ENCODE assay signal across 16 mouse cellular contexts in the genomic region with DNA sequence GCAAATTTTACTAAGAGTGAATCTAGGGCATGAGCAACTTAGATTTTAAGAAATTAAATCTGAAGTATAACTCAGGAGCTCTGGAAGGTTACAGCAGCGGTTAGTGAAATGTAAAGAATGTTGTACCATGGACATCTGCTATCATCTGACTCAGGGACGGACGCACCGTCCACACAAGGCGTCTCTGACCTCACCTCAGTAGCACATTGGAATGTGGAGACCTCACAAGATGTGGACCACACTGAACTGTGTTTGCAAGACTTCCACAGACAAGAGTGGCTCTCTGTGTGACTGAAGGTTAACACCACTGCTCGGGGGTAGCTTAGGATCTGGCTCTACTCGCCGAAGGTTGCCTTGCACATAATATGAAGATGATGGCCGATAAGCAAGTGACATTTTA.
DNase-seq lines count a peak whose midpoint lies in the region; ATAC-seq and TF ChIP-seq lines count a peak whose summit lies in the region.
"Had no signal": no experiment of that assay in that cellular context is flagged by ENCODE, and none has a peak within 500 bp of the region (broad histone marks: within the 10 kb centered on the region; RNA-seq: fewer than 3 reads in every experiment).

No protein-coding gene starts in this region.

- DNase-seq in heart, adult 2 months = no peak
- no peak for DNase-seq in heart, adult 9 months (ENCODE audit: low spot score in 2 of 2)
- no peak for DNase-seq in kidney, adult 2 months
- no peak for DNase-seq in neural tube, embryonic 10.5 days (ENCODE audit: extremely low spot score, low spot score)
- no peak for DNase-seq in urinary bladder, postnatal 14 days (ENCODE audit: low spot score)
- DNase-seq: forebrain, postnatal 0 days had no signal

- H3K36me3 ChIP-seq in heart, adult 2 months (ENCODE audit: control insufficient read depth, insufficient read depth, low read length) = no peaks in the 10 kb centered on the region; the same call in 1 of the 2 replicates
- 0 out of 2 replicates have a peak, but pooled peaks cover 2% of the 10 kb centered on the region for H3K36me3 ChIP-seq in kidney, embryonic 15.5 days
- no peaks in the 10 kb centered on the region for H3K36me3 ChIP-seq in kidney, adult 2 months (ENCODE audit: control insufficient read depth, insufficient read depth, low read length)
- H3K36me3 ChIP-seq in neural tube, embryonic 13.5 days = no peaks in the 10 kb centered on the region
- H3K36me3 ChIP-seq: embryonic facial prominence, embryonic 12.5 days; embryonic facial prominence, embryonic 15.5 days; heart, embryonic 12.5 days; heart, embryonic 15.5 days; hindbrain, embryonic 13.5 days had no signal

- H3K79me2 ChIP-seq in heart, adult 2 months (replicated peaks; ENCODE audit: control insufficient read depth, insufficient read depth, low read length) = no peaks in the 10 kb centered on the region

- intact Hi-C loops in heart, adult 2 months (cut with DNase I) = loop anchor here (2.0 kb wide), 1 partner anchor 366 kb away; no protein-coding TSS in a partner anchor

- H3K4me1 ChIP-seq in heart, adult 2 months (ENCODE audit: control insufficient read depth, insufficient read depth, low read length) = peaks cover 2% of the 10 kb centered on the region; the same call in 1 of the 2 replicates
- H3K4me1 ChIP-seq in kidney, embryonic 15.5 days = peaks cover 18% of the 10 kb centered on the region
- peaks cover 2% of the 10 kb centered on the region; the same call in 1 of the 2 replicates for H3K4me1 ChIP-seq in kidney, adult 2 months (ENCODE audit: control insufficient read depth, insufficient read depth, low read length)
- H3K4me1 ChIP-seq in neural tube, embryonic 13.5 days (replicated peaks) = peaks cover 4% of the 10 kb centered on the region
- H3K4me1 ChIP-seq: embryonic facial prominence, embryonic 15.5 days; hindbrain, embryonic 10.5 days had no signal

- H3K9ac ChIP-seq in heart, adult 2 months (ENCODE audit: low read depth, low read length) = no peak overlapping the region
- H3K9ac ChIP-seq in kidney, embryonic 15.5 days = no peak overlapping the region
- no peak overlapping the region for H3K9ac ChIP-seq in neural tube, embryonic 13.5 days
- H3K9ac ChIP-seq: embryonic facial prominence, embryonic 12.5 days; embryonic facial prominence, embryonic 15.5 days; forebrain, postnatal 0 days; heart, embryonic 12.5 days; heart, embryonic 15.5 days; hindbrain, embryonic 13.5 days had no signal

- no peaks in the 10 kb centered on the region for H3K9me3 ChIP-seq in kidney, embryonic 15.5 days (replicated peaks)
- H3K9me3 ChIP-seq in neural tube, embryonic 13.5 days = no peaks in the 10 kb centered on the region
- H3K9me3 ChIP-seq: embryonic facial prominence, embryonic 12.5 days; embryonic facial prominence, embryonic 15.5 days; heart, embryonic 12.5 days; heart, embryonic 15.5 days; hindbrain, embryonic 10.5 days; hindbrain, embryonic 13.5 days had no signal

- TF ChIP-seq POLR2A in heart, adult 2 months (IDR thresholded peaks at IDR 0.05; ENCODE audit: insufficient read depth, low read depth, low read length) = no peak
- no peak for TF ChIP-seq POLR2A in kidney, adult 2 months (IDR thresholded peaks at IDR 0.05; ENCODE audit: low read depth, low read length)

- no peak for TF ChIP-seq CTCF in heart, adult 2 months (IDR thresholded peaks at IDR 0.05)
- no peak for TF ChIP-seq CTCF in kidney, adult 2 months (conservative IDR thresholded peaks at IDR 0.05; ENCODE audit: insufficient read depth, insufficient read length, low read depth, low read length)

- no peak overlapping the region for H3K4me2 ChIP-seq in kidney, embryonic 15.5 days
- H3K4me2 ChIP-seq in neural tube, embryonic 13.5 days = no peak overlapping the region
- H3K4me2 ChIP-seq: embryonic facial prominence, embryonic 12.5 days; embryonic facial prominence, embryonic 15.5 days; heart, embryonic 12.5 days; heart, embryonic 15.5 days; hindbrain, embryonic 13.5 days had no signal

- peak overlapping the region; percentile 64; the same call in 1 of the 2 replicates for H3K27ac ChIP-seq in heart, adult 2 months
- H3K27ac ChIP-seq in kidney, embryonic 15.5 days = 0 out of 2 replicates have a peak overlapping the region, but pooled peaks have one; percentile 45
- H3K27ac ChIP-seq in kidney, adult 2 months (ENCODE audit: insufficient read depth, low read depth, low read length) = no peak overlapping the region
- H3K27ac ChIP-seq in neural tube, embryonic 13.5 days (replicated peaks) = peak overlapping the region; percentile 49; the same call in 1 of the 2 replicates
- H3K27ac ChIP-seq: embryonic facial prominence, embryonic 12.5 days; embryonic facial prominence, embryonic 15.5 days; heart, embryonic 15.5 days; hindbrain, embryonic 10.5 days had no signal

- no peak for TF ChIP-seq EP300 in heart, adult 2 months (IDR thresholded peaks at IDR 0.05; ENCODE audit: insufficient read depth, low read depth, low read length)

- no peak for ATAC-seq in kidney, embryonic 15.5 days (replicated peaks; ENCODE audit: low FRiP score)
- no peak for ATAC-seq in neural tube, embryonic 13.5 days (ENCODE audit: low read depth)
- ATAC-seq: CD4-positive, CD25-positive, alpha-beta regulatory T cell, adult 4 months; forebrain, embryonic 14.5 days had no signal

- no peaks in the 10 kb centered on the region for H3K27me3 ChIP-seq in heart, adult 2 months (ENCODE audit: control insufficient read depth, insufficient read depth, low read length)
- no peaks in the 10 kb centered on the region for H3K27me3 ChIP-seq in kidney, embryonic 15.5 days
- no peaks in the 10 kb centered on the region for H3K27me3 ChIP-seq in kidney, adult 2 months (replicated peaks; ENCODE audit: control insufficient read depth, insufficient read depth, low read length)
- no peaks in the 10 kb centered on the region for H3K27me3 ChIP-seq in neural tube, embryonic 13.5 days
- H3K27me3 ChIP-seq: embryonic facial prominence, embryonic 12.5 days; embryonic facial prominence, embryonic 15.5 days; heart, embryonic 12.5 days; heart, embryonic 15.5 days; hindbrain, embryonic 13.5 days had no signal

- WGBS in heart, adult 2 months = 82% methylated on average over 9 of the region's 9 CpGs
- WGBS in kidney, embryonic 15.5 days = 75% methylated on average over 9 of the region's 9 CpGs
- 76% methylated on average over 9 of the region's 9 CpGs for WGBS in kidney, adult 2 months
- WGBS in neural tube, embryonic 13.5 days = 88% methylated on average over 9 of the region's 9 CpGs

- H3K4me3 ChIP-seq in heart, adult 2 months = no peak overlapping the region
- H3K4me3 ChIP-seq in kidney, embryonic 15.5 days (replicated peaks) = no peak overlapping the region
- H3K4me3 ChIP-seq in kidney, adult 2 months (ENCODE audit: insufficient read depth, low read depth, low read length) = no peak overlapping the region
- H3K4me3 ChIP-seq in neural tube, embryonic 13.5 days = no peak overlapping the region
- H3K4me3 ChIP-seq: embryonic facial prominence, embryonic 12.5 days; embryonic facial prominence, embryonic 15.5 days; heart, embryonic 12.5 days; heart, embryonic 15.5 days; hindbrain, embryonic 10.5 days; hindbrain, embryonic 13.5 days had no signal
